In genomic region chr13:98874727-98875126, GRCm38 (mm10) we compare ENCODE assay signal across 30 mouse cellular contexts.
"Had no signal": no experiment of that assay in that cellular context is flagged by ENCODE, and none has a peak within 500 bp of the region (broad histone marks: within the 10 kb centered on the region; RNA-seq: fewer than 3 reads in every experiment).

No protein-coding gene starts in this region.

- H3K4me1 ChIP-seq: heart, embryonic 12.5 days; heart, embryonic 13.5 days; heart, embryonic 15.5 days; hindbrain, embryonic 13.5 days; intestine, embryonic 15.5 days; kidney, embryonic 15.5 days had no signal

- H3K4me3 ChIP-seq: heart, embryonic 12.5 days; heart, embryonic 13.5 days; heart, embryonic 15.5 days; hindbrain, embryonic 10.5 days; hindbrain, embryonic 12.5 days; hindbrain, embryonic 13.5 days; hindbrain, embryonic 15.5 days; intestine, embryonic 15.5 days; kidney, embryonic 15.5 days; layer of hippocampus, adult 2 months; left cerebral cortex, adult 2 months had no signal

- H3K27me3 ChIP-seq: heart, embryonic 12.5 days; heart, embryonic 13.5 days; heart, embryonic 15.5 days; hindbrain, embryonic 12.5 days; hindbrain, embryonic 13.5 days; hindbrain, embryonic 15.5 days; intestine, embryonic 15.5 days; kidney, embryonic 15.5 days had no signal

- DNase-seq: heart, postnatal 10 days; heart, postnatal 14 days; heart, postnatal 36 days; heart, postnatal 4 days; kidney, adult 18-20 months; kidney, adult 2 months; kidney, adult 8-10 months; kidney, adult 9 months; kidney, postnatal 10 days; kidney, postnatal 14 days; kidney, postnatal 25 days; kidney, postnatal 36 days; kidney, postnatal 4 days; layer of hippocampus, adult 9-11 months; layer of hippocampus, postnatal 36 days had no signal

- H3K27ac ChIP-seq: heart, embryonic 13.5 days; heart, embryonic 15.5 days; hindbrain, embryonic 10.5 days; hindbrain, embryonic 12.5 days; hindbrain, embryonic 13.5 days; hindbrain, embryonic 14.5 days; hindbrain, embryonic 15.5 days; hindbrain, postnatal 0 days; intestine, embryonic 15.5 days; kidney, embryonic 15.5 days; kidney, postnatal 0 days; layer of hippocampus, adult 2 months; left cerebral cortex, adult 2 months had no signal

- H3K9ac ChIP-seq: heart, embryonic 12.5 days; heart, embryonic 13.5 days; heart, embryonic 15.5 days; hindbrain, embryonic 12.5 days; hindbrain, embryonic 13.5 days; hindbrain, embryonic 14.5 days; hindbrain, embryonic 15.5 days; intestine, embryonic 15.5 days; kidney, embryonic 15.5 days had no signal

- H3K4me2 ChIP-seq: heart, embryonic 11.5 days; heart, embryonic 12.5 days; heart, embryonic 13.5 days; heart, embryonic 15.5 days; hindbrain, embryonic 12.5 days; hindbrain, embryonic 13.5 days; hindbrain, embryonic 14.5 days; hindbrain, embryonic 15.5 days; intestine, embryonic 15.5 days; kidney, embryonic 15.5 days had no signal

- H3K9me3 ChIP-seq: heart, embryonic 12.5 days; heart, embryonic 13.5 days; heart, embryonic 15.5 days; hindbrain, embryonic 10.5 days; hindbrain, embryonic 12.5 days; hindbrain, embryonic 13.5 days; hindbrain, embryonic 15.5 days; intestine, embryonic 15.5 days; kidney, embryonic 15.5 days had no signal
